Mouse (Mus musculus) megakaryocyte, embryonic 14.5 days (primary cell): Measurements from ENCODE around the gene Mfsd8. TPM values are rescaled to one million over a fixed set of nuclear protein-coding genes. Genes with fewer than 3 reads are reported as not detected.
"Not testable (repeated sequence)": the region's sequence is repeated elsewhere in the genome, so short reads cannot be mapped to it uniquely, and the experiment has no call there.

ENCODE experiments used
- H3K27me3 ChIP-seq: replicated peaks from 2 replicates; pipeline ENCODE3; 2012; ENCODE audit warnings: inconsistent platforms
- H3K36me3 ChIP-seq: replicated peaks from 2 replicates; pipeline ENCODE3; 2012; ENCODE audit warnings: low read length, inconsistent platforms, mixed read lengths
- H3K4me1 ChIP-seq: 2 replicates; pipeline ENCODE4 v1.6.1; 2012; ENCODE audit warnings: inconsistent platforms
- H3K4me3 ChIP-seq: replicated peaks from 2 replicates; pipeline ENCODE3; 2012; ENCODE audit warnings: moderate library complexity, mild to moderate bottlenecking, inconsistent platforms
- H3K9me3 ChIP-seq: 2 replicates; pipeline ENCODE4 v1.6.1; 2012; ENCODE audit warnings: inconsistent platforms
- FLI1 ChIP-seq: IDR thresholded peaks from 2 replicates; pipeline ENCODE4 v1.6.1; 2012; ENCODE audit warnings: low read length, inconsistent platforms, mixed read lengths
- GATA1 ChIP-seq: IDR thresholded peaks from 3 replicates; pipeline ENCODE4 v1.6.1; 2012; ENCODE audit warnings: mixed read lengths, low read length, inconsistent platforms, borderline replicate concordance
- polyA plus RNA-seq: library from polyadenylated mRNA; stranded (reverse); fragments of >175 nt; gene quantifications from 2 replicates; pipeline ENCODE4 v1.2.3, GENCODE M21; 2012; ENCODE audit warnings: low replicate concordance; ENCODE audit not compliant: insufficient read depth

The Mfsd8 gene
- polyA plus RNA-seq, result 0.73 TPM in 1 of 2 replicates, not detected in the other

GRCm38 (mm10) chr3:40846473-40846956 is at the start of gene Mfsd8:
Gene Mfsd8 (minus strand): TSS chr3:40846886.
- H3K9me3 ChIP-seq, H3K36me3 ChIP-seq, H3K4me1 ChIP-seq, H3K27me3 ChIP-seq: not testable (repeated sequence)
- peak within 1 kb of the TSS; percentile 93 for H3K4me3 ChIP-seq

- not testable (repeated sequence) for H3K36me3 ChIP-seq, H3K4me1 ChIP-seq, H3K9me3 ChIP-seq, H3K27me3 ChIP-seq
- H3K4me3 ChIP-seq, result peak overlapping the region; percentile 92
These were observed 47.6 kb upstream of the Mfsd8 start for GRCm38 (mm10) chr3:40894336-40894735.

- H3K27me3 ChIP-seq, result not testable (repeated sequence)
These were observed 47.2 kb upstream of the Mfsd8 start for GRCm38 (mm10) chr3:40893816-40894258.

GRCm38 (mm10) chr3:40853123-40853738 is 6.5 kb upstream of the Mfsd8 start:
- not testable (repeated sequence) for H3K36me3 ChIP-seq, H3K4me3 ChIP-seq, H3K27me3 ChIP-seq, H3K9me3 ChIP-seq, H3K4me1 ChIP-seq

More at GRCm38 (mm10) chr3:40893816-40894258, 47.2 kb upstream of the Mfsd8 start:
- Histone ChIP-seq H3K36me3 (peaks cover 11% of the 10 kb centered on the region), H3K4me3 (peak overlapping the region; percentile 89)
- H3K9me3 ChIP-seq, H3K4me1 ChIP-seq: not testable (repeated sequence)

- not testable (repeated sequence) for H3K9me3 ChIP-seq, H3K4me3 ChIP-seq, H3K27me3 ChIP-seq, H3K36me3 ChIP-seq, H3K4me1 ChIP-seq
These were observed 1.2 kb upstream of the Mfsd8 start for GRCm38 (mm10) chr3:40847936-40848335.

GRCm38 (mm10) chr3:40847018-40847417 is 332 bp upstream of the Mfsd8 start:
- H3K27me3 ChIP-seq, H3K9me3 ChIP-seq, H3K36me3 ChIP-seq, H3K4me1 ChIP-seq: not testable (repeated sequence)
- peak overlapping the region; percentile 93 for H3K4me3 ChIP-seq

GRCm38 (mm10) chr3:40846957-40847017 is 101 bp upstream of the Mfsd8 start, which contains the start of gene Abhd18:
Gene Abhd18 (plus strand): TSS chr3:40846970.
- peak within 1 kb of the TSS; percentile 93 for H3K4me3 ChIP-seq
- not testable (repeated sequence) for H3K9me3 ChIP-seq, H3K27me3 ChIP-seq, H3K36me3 ChIP-seq, H3K4me1 ChIP-seq

- H3K36me3 ChIP-seq, H3K4me1 ChIP-seq, H3K9me3 ChIP-seq, H3K27me3 ChIP-seq: not testable (repeated sequence)
- H3K4me3 ChIP-seq, result peak overlapping the region; percentile 89
These were observed 1.2 kb downstream of the Mfsd8 start for GRCm38 (mm10) chr3:40845521-40845920.

- TF ChIP-seq FLI1, result no peak
- TF ChIP-seq GATA1, result no peak
- Histone ChIP-seq H3K36me3 (peaks cover 93% of the 10 kb centered on the region), H3K4me3 (no peak overlapping the region), H3K27me3 (no peaks in the 10 kb centered on the region), H3K9me3 (no peaks in the 10 kb centered on the region), H3K4me1 (no peaks in the 10 kb centered on the region)
These were observed 33.4 kb downstream of the Mfsd8 start for GRCm38 (mm10) chr3:40813275-40813674.

GRCm38 (mm10) chr3:40809894-40810293 is 36.8 kb downstream of the Mfsd8 start:
- peaks cover 9% of the 10 kb centered on the region; the same call in 1 of the 2 replicates for H3K4me1 ChIP-seq
- peaks cover 88% of the 10 kb centered on the region for H3K36me3 ChIP-seq
- no peak overlapping the region for H3K4me3 ChIP-seq
- H3K27me3 ChIP-seq, result no peaks in the 10 kb centered on the region
- TF ChIP-seq FLI1 (no peak), GATA1 (no peak)
- no peaks in the 10 kb centered on the region for H3K9me3 ChIP-seq

- H3K36me3 ChIP-seq, result peaks cover 84% of the 10 kb centered on the region
- no peaks in the 10 kb centered on the region for H3K27me3 ChIP-seq
- TF ChIP-seq FLI1 (no peak), GATA1 (no peak)
- peaks cover 9% of the 10 kb centered on the region; the same call in 1 of the 2 replicates for H3K4me1 ChIP-seq
- no peaks in the 10 kb centered on the region for H3K9me3 ChIP-seq
- H3K4me3 ChIP-seq, result no peak overlapping the region
These were observed 38.0 kb downstream of the Mfsd8 start for GRCm38 (mm10) chr3:40808686-40809085.

GRCm38 (mm10) chr3:40806871-40807270 is 39.8 kb downstream of the Mfsd8 start:
- Histone ChIP-seq H3K27me3 (no peaks in the 10 kb centered on the region), H3K36me3 (peaks cover 74% of the 10 kb centered on the region), H3K9me3 (no peaks in the 10 kb centered on the region), H3K4me3 (no peak overlapping the region), H3K4me1 (peaks cover 14% of the 10 kb centered on the region; the same call in 1 of the 2 replicates)
- TF ChIP-seq GATA1, result no peak
- TF ChIP-seq FLI1, result no peak
